Mouse (Mus musculus) heart, embryonic 15.5 days (tissue): ENCODE measurements around the gene Slc5a10. TPM values are rescaled to one million over a fixed set of nuclear protein-coding genes. Genes with fewer than 3 reads are reported as not detected.

Experiments used
- ATAC-seq: fragments of 200-750 bp; cut with Nextera tagmentation; replicated peaks from 2 replicates; pipeline ENCODE4 v1.8.0; 2017; ENCODE audit warnings: low read depth, moderate TSS enrichment; ENCODE audit not compliant: insufficient number of reproducible peaks, insufficient read depth, low FRiP score
- H3K27ac ChIP-seq: fragments of 300-500 bp; sonication (generic); 2 replicates; pipeline ENCODE4 v1.5.1; 2015; ENCODE audit warnings: mild to moderate bottlenecking, inconsistent platforms
- H3K27me3 ChIP-seq: fragments of 300-500 bp; sonication (generic); 2 replicates; pipeline ENCODE4 v1.6.1; 2015; ENCODE audit warnings: inconsistent platforms
- H3K36me3 ChIP-seq: fragments of 300-500 bp; sonication (generic); 2 replicates; pipeline ENCODE4 v1.6.1; 2015; ENCODE audit warnings: mild to moderate bottlenecking, inconsistent platforms
- H3K4me1 ChIP-seq: fragments of 300-500 bp; sonication (generic); replicated peaks from 2 replicates; pipeline ENCODE4 v1.6.1; 2015; ENCODE audit warnings: inconsistent platforms
- H3K4me2 ChIP-seq: fragments of 300-500 bp; sonication (generic); 2 replicates; pipeline ENCODE4 v1.6.1; 2015; ENCODE audit warnings: inconsistent platforms, mild to moderate bottlenecking, moderate library complexity
- H3K4me3 ChIP-seq: fragments of 300-500 bp; sonication (generic); 2 replicates; pipeline ENCODE4 v1.5.1; 2015; ENCODE audit warnings: mild to moderate bottlenecking, inconsistent platforms
- H3K9ac ChIP-seq: fragments of 300-500 bp; sonication (generic); 2 replicates; pipeline ENCODE4 v1.6.1; 2015; ENCODE audit warnings: mild to moderate bottlenecking, inconsistent platforms
- H3K9me3 ChIP-seq: fragments of 300-500 bp; sonication (generic); replicated peaks from 2 replicates; pipeline ENCODE4 v1.6.1; 2016; ENCODE audit warnings: inconsistent platforms
- WGBS: fragments of 180-500 bp; shearing (Covaris S2); methylation state at CpG from one replicate; pipeline ENCODE4 v1.1.7; 2015; ENCODE audit warnings: mixed read lengths; 5-methylcytosine and 5-hydroxymethylcytosine counted together
- polyA plus RNA-seq: library from polyadenylated mRNA; unstranded; fragments of >200 nt; fragmentation: Nextera tagmentation; extraction: Ambion mirVana; gene quantifications from 2 replicates; pipeline ENCODE4 v1.2.1, GENCODE M21; 2015

Slc5a10 gene
- polyA plus RNA-seq, 1 experiment from 2014 or later: not detected

DNA sequence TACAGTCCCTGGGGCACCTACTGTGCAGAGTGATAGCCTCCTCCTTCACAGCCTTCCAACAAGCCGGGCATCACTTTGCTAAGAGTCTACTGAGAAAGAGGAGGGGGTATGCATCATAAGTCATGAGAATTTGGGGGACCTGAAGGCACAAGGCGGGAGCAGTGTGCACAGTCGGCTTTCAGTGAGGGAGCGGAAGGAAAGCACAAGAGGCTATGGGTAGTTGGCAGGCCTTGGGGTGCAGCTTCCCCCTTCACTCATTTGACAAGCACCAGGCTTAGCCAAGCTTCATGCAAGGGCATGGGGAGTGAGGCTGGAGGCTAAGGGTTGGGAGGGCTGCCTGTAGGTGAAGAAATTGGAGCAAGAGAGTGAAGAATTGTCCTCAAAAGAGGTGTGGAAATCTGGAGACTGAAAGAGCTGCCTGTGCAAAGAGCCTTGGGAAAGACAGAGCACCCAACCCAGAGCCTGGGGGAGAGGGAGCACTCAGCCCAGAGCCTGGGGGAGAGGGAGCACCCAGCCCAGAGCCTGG lies 65.8 kb downstream of the Slc5a10 start:
- no peak for ATAC-seq
- H3K27ac ChIP-seq: no peak overlapping the region
- H3K4me3 ChIP-seq: no peak overlapping the region
- H3K27me3 ChIP-seq: no peaks in the 10 kb centered on the region
- peak overlapping the region; percentile 8; the same call in 1 of the 2 replicates for H3K4me2 ChIP-seq
- H3K9me3 ChIP-seq: no peaks in the 10 kb centered on the region
- no peaks in the 10 kb centered on the region for H3K36me3 ChIP-seq
- WGBS: 75% methylated on average over 4 of the region's 4 CpGs
- H3K9ac ChIP-seq: no peak overlapping the region
- H3K4me1 ChIP-seq: peaks cover 11% of the 10 kb centered on the region

DNA sequence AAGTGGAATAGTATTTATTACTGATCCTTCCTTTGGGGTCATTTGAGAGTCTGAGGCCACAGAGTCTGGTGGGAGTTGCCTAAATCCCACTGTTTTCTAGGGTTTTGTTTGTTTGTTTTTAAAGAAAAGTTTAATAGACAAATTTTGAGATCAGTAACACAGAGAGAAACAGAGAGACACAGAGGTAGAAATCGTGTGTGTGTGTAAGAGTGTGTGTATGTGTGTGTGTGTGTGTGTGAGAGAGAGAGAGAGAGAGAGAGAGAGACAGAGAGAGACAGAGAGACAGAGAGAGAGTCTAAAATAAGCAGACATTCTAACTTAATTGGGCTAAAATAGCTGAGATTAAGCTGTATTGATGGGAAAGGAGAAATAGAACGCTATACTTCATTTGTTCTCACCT lies 67.1 kb downstream of the Slc5a10 start:
- no peaks in the 10 kb centered on the region for H3K9me3 ChIP-seq
- WGBS: 66% methylated on average over 2 of the region's 2 CpGs
- H3K27ac ChIP-seq: no peak overlapping the region
- H3K9ac ChIP-seq: no peak overlapping the region
- H3K4me1 ChIP-seq: peaks cover 3% of the 10 kb centered on the region; the same call in 1 of the 2 replicates
- peak overlapping the region; percentile 48 for H3K4me2 ChIP-seq
- H3K36me3 ChIP-seq: no peaks in the 10 kb centered on the region
- no peak for ATAC-seq
- peak overlapping the region; percentile 37 for H3K4me3 ChIP-seq
- no peaks in the 10 kb centered on the region for H3K27me3 ChIP-seq

DNA sequence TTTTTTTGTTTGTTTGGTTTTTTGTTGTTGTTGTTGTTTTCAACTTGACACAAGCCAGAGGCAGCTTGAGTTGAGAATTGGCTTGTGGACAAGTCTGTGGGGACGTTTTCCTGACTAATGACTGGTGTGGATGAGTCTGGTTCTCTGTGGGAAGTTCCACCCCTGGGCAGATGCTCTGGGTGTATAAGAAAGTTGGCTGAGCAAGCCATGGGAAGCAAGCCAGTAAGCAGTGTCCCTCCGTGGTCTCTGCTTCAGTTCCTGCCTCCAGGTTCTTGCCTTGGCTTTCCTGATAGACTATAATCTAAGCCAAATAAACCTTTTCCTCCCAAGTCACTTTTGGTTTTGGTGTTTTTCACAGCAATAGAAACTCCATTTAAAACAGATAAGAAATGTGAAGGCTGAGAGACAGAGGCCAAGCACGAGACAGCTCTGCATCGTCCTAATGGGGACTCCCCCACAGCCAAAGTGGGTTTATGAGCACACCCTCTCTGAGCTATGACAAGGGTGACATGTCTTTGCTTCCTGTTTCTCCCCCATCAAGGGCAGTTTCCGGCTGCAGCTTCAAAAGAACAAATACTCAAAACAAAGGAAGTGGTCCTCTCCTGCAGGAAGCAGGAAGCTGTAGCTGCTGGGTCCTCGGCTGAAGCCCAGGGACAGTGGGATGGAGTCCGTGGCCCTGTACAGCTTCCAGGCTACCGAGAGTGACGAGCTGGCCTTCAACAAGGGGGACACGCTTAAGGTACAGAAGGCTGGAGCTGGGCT lies 67.8 kb downstream of the Slc5a10 start, which contains the start of gene Grap:
Grap (plus strand) TSS at position 580 of the 762 bp plus-strand sequence.
- Histone ChIP-seq H3K4me1 (no peaks in the 10 kb centered on the region), H3K9me3 (no peaks in the 10 kb centered on the region), H3K9ac (no peak within 1 kb of the TSS), H3K36me3 (no peaks in the 10 kb centered on the region), H3K27ac (peak within 1 kb of the TSS; percentile 8; the same call in 1 of the 2 replicates), H3K27me3 (no peaks in the 10 kb centered on the region), H3K4me2 (peak within 1 kb of the TSS; percentile 48), H3K4me3 (peak within 1 kb of the TSS; percentile 37)
- WGBS: 40% methylated on average over 10 of the region's 10 CpGs
- ATAC-seq: 0 out of 2 replicates have a peak, but pooled peaks have one; percentile 31

DNA sequence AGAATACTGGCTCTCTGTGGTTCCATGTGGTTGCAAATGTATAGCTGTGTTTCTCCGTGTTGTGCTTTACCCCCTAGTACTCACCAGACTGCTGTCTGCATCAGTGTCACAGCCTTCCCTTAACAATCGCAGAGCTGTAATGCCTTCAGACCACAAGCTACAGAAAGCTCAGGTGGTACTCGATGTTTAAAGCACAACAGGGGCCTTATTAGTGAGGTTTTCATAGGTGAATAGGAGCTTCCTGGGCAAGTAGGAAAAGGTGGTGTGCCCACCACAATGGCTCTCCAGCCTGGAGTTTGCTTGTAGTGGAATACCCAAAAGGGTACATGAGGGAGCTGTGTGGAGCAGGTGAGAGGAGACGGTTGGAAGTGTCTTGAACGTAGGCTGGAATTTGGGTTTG lies 68.4 kb downstream of the Slc5a10 start:
- 87% methylated on average over 5 of the region's 5 CpGs for WGBS
- Histone ChIP-seq H3K27ac (no peak overlapping the region), H3K9ac (no peak overlapping the region), H3K27me3 (no peaks in the 10 kb centered on the region), H3K9me3 (no peaks in the 10 kb centered on the region), H3K4me3 (no peak overlapping the region), H3K4me2 (no peak overlapping the region), H3K4me1 (no peaks in the 10 kb centered on the region), H3K36me3 (no peaks in the 10 kb centered on the region)
- no peak for ATAC-seq

DNA sequence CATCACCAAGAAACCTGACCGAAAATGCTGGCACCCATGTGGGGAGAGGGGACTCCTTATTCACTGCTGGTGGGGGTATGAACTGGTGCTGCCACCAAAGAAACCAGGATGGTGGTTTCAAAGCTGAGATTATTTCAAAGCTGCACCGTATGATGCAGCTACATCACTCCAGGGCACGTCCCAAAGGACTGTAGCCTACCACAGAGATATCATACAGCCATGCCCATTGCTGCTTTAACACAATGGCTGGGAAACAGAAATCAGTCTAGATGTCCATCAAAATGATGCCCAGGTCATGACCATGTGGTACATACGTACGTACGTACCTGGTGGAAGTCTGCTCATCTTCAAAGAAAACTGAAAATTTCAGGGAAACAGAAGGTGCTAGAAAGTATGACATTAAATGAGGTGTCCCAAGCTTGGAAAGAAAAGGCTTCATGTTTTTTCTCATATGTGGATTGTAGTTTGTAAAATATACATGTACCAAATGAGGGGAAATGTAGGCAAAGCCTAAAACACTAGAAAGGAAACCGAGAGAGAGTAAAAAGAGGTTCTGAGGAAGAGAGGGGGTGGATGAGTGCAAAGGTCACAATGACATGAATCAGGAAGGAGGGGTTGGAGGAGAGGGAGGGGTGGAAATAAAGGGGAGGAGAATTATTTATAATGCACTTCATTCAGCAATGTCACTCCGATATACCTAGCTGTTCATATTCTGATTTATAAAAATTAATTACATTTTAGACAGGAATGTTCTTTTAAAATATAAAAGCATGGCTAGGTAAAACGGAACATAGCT lies 70.0 kb downstream of the Slc5a10 start:
- no peaks in the 10 kb centered on the region for H3K27me3 ChIP-seq
- 76% methylated on average over 9 of the region's 9 CpGs for WGBS
- H3K9ac ChIP-seq: no peak overlapping the region
- no peak overlapping the region for H3K27ac ChIP-seq
- ATAC-seq: no peak
- H3K4me1 ChIP-seq: no peaks in the 10 kb centered on the region
- no peak overlapping the region for H3K4me2 ChIP-seq
- H3K4me3 ChIP-seq: no peak overlapping the region
- H3K36me3 ChIP-seq: no peaks in the 10 kb centered on the region
- H3K9me3 ChIP-seq: no peaks in the 10 kb centered on the region

- Histone ChIP-seq H3K4me3 (no peak overlapping the region), H3K27ac (no peak overlapping the region), H3K4me1 (peaks cover under 1% of the 10 kb centered on the region; the same call in 1 of the 2 replicates), H3K27me3 (no peaks in the 10 kb centered on the region), H3K4me2 (no peak overlapping the region), H3K36me3 (no peaks in the 10 kb centered on the region), H3K9ac (no peak overlapping the region), H3K9me3 (no peaks in the 10 kb centered on the region)
- WGBS: 82% methylated on average over 4 of the region's 4 CpGs
- ATAC-seq: no peak
These were observed 71.0 kb downstream of the Slc5a10 start for GRCm38 (mm10) chr11:61649626-61650025.

DNA sequence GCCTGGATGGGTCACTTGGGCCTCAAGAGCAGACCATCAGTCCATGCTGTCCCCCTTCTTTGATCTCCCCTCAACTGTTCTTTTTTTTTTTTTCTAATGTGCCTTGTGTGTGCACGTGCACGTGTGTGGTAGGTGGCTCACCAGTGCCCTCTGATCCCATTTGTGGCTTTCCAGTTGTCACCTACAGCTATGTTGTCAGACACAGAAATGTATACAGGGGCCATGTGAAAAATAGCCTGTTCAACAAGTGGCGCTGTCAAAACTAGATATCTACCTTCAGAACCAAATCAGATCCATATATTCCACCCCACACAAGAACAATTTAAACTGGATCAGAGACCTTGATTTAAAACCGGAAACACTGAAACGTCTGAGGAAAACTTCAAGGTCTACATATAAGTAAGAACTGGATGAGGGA lies 71.5 kb downstream of the Slc5a10 start:
- 88% methylated on average over 5 of the region's 5 CpGs for WGBS
- no peaks in the 10 kb centered on the region for H3K9me3 ChIP-seq
- H3K4me1 ChIP-seq: peaks cover 5% of the 10 kb centered on the region

GRCm38 (mm10) chr11:61648749-61649115 lies 71.9 kb downstream of the Slc5a10 start:
- WGBS: 67% methylated on average over 7 of the region's 7 CpGs
- ATAC-seq: no peak
- Histone ChIP-seq H3K9ac (no peak overlapping the region), H3K27ac (no peak overlapping the region), H3K4me1 (peaks cover 6% of the 10 kb centered on the region), H3K36me3 (no peaks in the 10 kb centered on the region), H3K27me3 (no peaks in the 10 kb centered on the region), H3K4me3 (no peak overlapping the region), H3K9me3 (no peaks in the 10 kb centered on the region), H3K4me2 (no peak overlapping the region)

More for the DNA sequence above, 71.5 kb downstream of the Slc5a10 start:
- no peak overlapping the region for H3K4me3 ChIP-seq
- H3K27ac ChIP-seq: no peak overlapping the region
- no peaks in the 10 kb centered on the region for H3K36me3 ChIP-seq
- H3K9ac ChIP-seq: no peak overlapping the region
- H3K4me2 ChIP-seq: no peak overlapping the region
- ATAC-seq: no peak
- no peaks in the 10 kb centered on the region for H3K27me3 ChIP-seq

GRCm38 (mm10) chr11:61647956-61648748 lies 72.5 kb downstream of the Slc5a10 start:
- no peaks in the 10 kb centered on the region for H3K27me3 ChIP-seq
- H3K36me3 ChIP-seq: no peaks in the 10 kb centered on the region
- H3K4me3 ChIP-seq: no peak overlapping the region
- no peak for ATAC-seq
- H3K9me3 ChIP-seq: no peaks in the 10 kb centered on the region
- H3K4me1 ChIP-seq: peaks cover 6% of the 10 kb centered on the region
- H3K4me2 ChIP-seq: no peak overlapping the region
- 64% methylated on average over 6 of the region's 6 CpGs for WGBS
- no peak overlapping the region for H3K9ac ChIP-seq
- no peak overlapping the region for H3K27ac ChIP-seq

DNA sequence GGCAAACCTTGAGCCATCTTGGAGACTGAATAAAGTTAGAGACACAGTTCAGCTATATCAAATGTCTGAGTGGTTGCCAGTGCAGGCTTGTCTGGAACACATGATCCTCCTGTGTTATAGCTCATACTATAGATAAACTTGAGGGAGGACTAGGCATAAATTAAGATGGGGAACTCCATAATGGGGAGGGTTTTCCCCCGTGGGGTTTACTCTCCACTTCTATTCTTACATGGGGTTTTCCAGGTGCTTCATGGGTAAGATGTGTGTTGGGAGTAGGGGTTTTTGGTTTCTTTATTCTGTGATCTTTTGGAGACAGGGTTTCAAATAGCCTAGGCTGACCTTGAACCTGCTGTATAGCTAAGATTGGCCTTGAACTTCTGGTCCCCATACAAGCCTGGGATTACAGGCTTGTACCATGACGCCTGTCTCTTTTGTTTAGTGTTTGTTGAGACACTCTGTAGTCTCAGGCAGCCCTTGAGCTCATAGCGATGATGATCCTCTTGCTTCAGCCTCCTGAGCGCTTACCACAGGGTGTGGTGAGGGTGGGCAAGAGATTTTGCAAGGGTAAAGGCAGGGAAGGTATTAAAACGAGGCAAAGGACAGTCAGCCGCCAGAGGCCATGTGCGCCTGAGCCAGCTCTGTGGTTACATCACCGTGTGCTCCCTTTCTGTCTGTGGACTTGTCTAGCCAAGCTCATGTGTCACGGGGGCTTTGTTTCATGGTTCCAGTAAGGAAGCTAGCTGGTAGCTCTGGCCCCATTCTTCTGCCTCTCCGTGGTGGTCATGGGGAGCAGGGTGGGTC lies 73.3 kb downstream of the Slc5a10 start:
- no peak for ATAC-seq
- Histone ChIP-seq H3K9ac (no peak overlapping the region), H3K4me2 (no peak overlapping the region), H3K9me3 (no peaks in the 10 kb centered on the region), H3K4me1 (peaks cover 6% of the 10 kb centered on the region), H3K27me3 (no peaks in the 10 kb centered on the region), H3K36me3 (no peaks in the 10 kb centered on the region), H3K4me3 (no peak overlapping the region), H3K27ac (no peak overlapping the region)
- WGBS: 64% methylated on average over 10 of the region's 10 CpGs
